19 mouse cellular contexts compared by ENCODE assay signal in the genomic region with DNA sequence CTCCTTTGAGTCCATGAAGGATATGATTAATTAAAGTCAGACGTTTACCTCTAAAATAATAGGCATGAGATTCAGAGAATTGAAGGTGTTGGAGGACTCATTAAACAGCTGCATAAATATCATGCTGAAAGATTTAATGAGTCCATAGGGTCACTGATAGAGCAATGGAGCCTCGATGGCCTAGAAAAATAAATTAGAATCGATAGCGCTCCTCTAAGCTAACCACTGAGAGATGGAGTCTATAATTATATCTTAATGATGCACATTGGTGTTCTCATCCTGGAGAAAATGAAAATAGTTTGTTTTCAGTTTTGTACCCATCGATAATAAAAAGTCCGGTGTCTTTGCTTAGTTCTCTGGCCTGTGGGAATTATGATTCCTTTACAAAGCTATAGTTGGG.
DNase-seq lines count a peak whose midpoint lies in the region; ATAC-seq lines count a peak whose summit lies in the region.
"Had no signal": no experiment of that assay in that cellular context is flagged by ENCODE, and none has a peak within 500 bp of the region (broad histone marks: within the 10 kb centered on the region; RNA-seq: fewer than 3 reads in every experiment).

No protein-coding gene starts in this region.

- DNase-seq in midbrain, embryonic 10.5 days (ENCODE audit: low spot score) = no peak
- no peak for DNase-seq in midbrain, embryonic 11.5 days (ENCODE audit: low spot score, missing footprints)
- DNase-seq: adrenal gland, postnatal 10 days; adrenal gland, postnatal 25 days; cerebellum, adult 11 months; cerebellum, adult 18-20 months; cerebellum, adult 8-10 months; cerebellum, adult 9-11 months; cerebellum, postnatal 14 days; cerebellum, postnatal 36 days had no signal

- no peaks in the 10 kb centered on the region for H3K9me3 ChIP-seq in hindbrain, embryonic 16.5 days (ENCODE audit: control insufficient read depth, low read length)
- no peaks in the 10 kb centered on the region for H3K9me3 ChIP-seq in hindbrain, embryonic 13.5 days
- no peaks in the 10 kb centered on the region for H3K9me3 ChIP-seq in midbrain, embryonic 10.5 days (replicated peaks)
- H3K9me3 ChIP-seq in midbrain, embryonic 11.5 days (ENCODE audit: control insufficient read depth, low read length) = no peaks in the 10 kb centered on the region
- H3K9me3 ChIP-seq: embryonic facial prominence, embryonic 13.5 days; embryonic facial prominence, embryonic 15.5 days; forebrain, embryonic 10.5 days; forebrain, embryonic 12.5 days had no signal

- H3K27me3 ChIP-seq in hindbrain, embryonic 16.5 days (replicated peaks; ENCODE audit: control insufficient read depth, insufficient read depth, low read length) = no peaks in the 10 kb centered on the region; the same call in 1 of the 2 replicates
- no peaks in the 10 kb centered on the region for H3K27me3 ChIP-seq in hindbrain, embryonic 13.5 days
- no peaks in the 10 kb centered on the region; the same call in 1 of the 2 replicates for H3K27me3 ChIP-seq in midbrain, embryonic 10.5 days (ENCODE audit: low read depth, poor library complexity, severe bottlenecking)
- H3K27me3 ChIP-seq in midbrain, embryonic 11.5 days (ENCODE audit: control insufficient read depth, insufficient read depth, low read length) = no peaks in the 10 kb centered on the region
- H3K27me3 ChIP-seq: embryonic facial prominence, embryonic 13.5 days; embryonic facial prominence, embryonic 15.5 days; forebrain, embryonic 12.5 days had no signal

- 0 out of 2 replicates have a peak, but pooled peaks have one; percentile 40 for ATAC-seq in hindbrain, embryonic 16.5 days
- no peak for ATAC-seq in hindbrain, embryonic 13.5 days (ENCODE audit: low FRiP score)
- ATAC-seq in midbrain, embryonic 11.5 days (ENCODE audit: low FRiP score) = no peak
- ATAC-seq: forebrain, embryonic 14.5 days; forebrain, embryonic 16.5 days had no signal

- no peaks in the 10 kb centered on the region for H3K36me3 ChIP-seq in hindbrain, embryonic 16.5 days (ENCODE audit: control insufficient read depth, insufficient read depth, low read length)
- H3K36me3 ChIP-seq in hindbrain, embryonic 13.5 days = no peaks in the 10 kb centered on the region
- H3K36me3 ChIP-seq in midbrain, embryonic 10.5 days = no peaks in the 10 kb centered on the region
- H3K36me3 ChIP-seq in midbrain, embryonic 11.5 days (ENCODE audit: control insufficient read depth, insufficient read depth, low read length) = no peaks in the 10 kb centered on the region
- H3K36me3 ChIP-seq: embryonic facial prominence, embryonic 13.5 days; embryonic facial prominence, embryonic 15.5 days; forebrain, embryonic 10.5 days; forebrain, embryonic 12.5 days had no signal

- WGBS in hindbrain, embryonic 16.5 days = 46% methylated on average over 6 of the region's 6 CpGs
- 39% methylated on average over 6 of the region's 6 CpGs for WGBS in hindbrain, embryonic 13.5 days
- WGBS in midbrain, embryonic 10.5 days = 68% methylated on average over 6 of the region's 6 CpGs
- 72% methylated on average over 6 of the region's 6 CpGs for WGBS in midbrain, embryonic 11.5 days

- H3K4me3 ChIP-seq in hindbrain, embryonic 16.5 days (ENCODE audit: low read length) = no peak overlapping the region
- H3K4me3 ChIP-seq in hindbrain, embryonic 13.5 days = no peak overlapping the region
- no peak overlapping the region for H3K4me3 ChIP-seq in midbrain, embryonic 10.5 days
- H3K4me3 ChIP-seq in midbrain, embryonic 11.5 days (ENCODE audit: low read depth, low read length) = no peak overlapping the region
- H3K4me3 ChIP-seq: embryonic facial prominence, embryonic 13.5 days; embryonic facial prominence, embryonic 15.5 days; erythroblast, embryonic 14.5 days; forebrain, embryonic 10.5 days; forebrain, embryonic 12.5 days had no signal

- H3K27ac ChIP-seq in hindbrain, embryonic 16.5 days (ENCODE audit: low read depth, low read length) = no peak overlapping the region
- H3K27ac ChIP-seq in hindbrain, embryonic 13.5 days = no peak overlapping the region
- peak overlapping the region; percentile 14; the same call in 1 of the 2 replicates for H3K27ac ChIP-seq in midbrain, embryonic 10.5 days (replicated peaks)
- no peak overlapping the region for H3K27ac ChIP-seq in midbrain, embryonic 11.5 days (ENCODE audit: low read depth, low read length)
- H3K27ac ChIP-seq: embryonic facial prominence, embryonic 13.5 days; embryonic facial prominence, embryonic 15.5 days; forebrain, embryonic 10.5 days; forebrain, embryonic 12.5 days had no signal

- H3K4me2 ChIP-seq in hindbrain, embryonic 16.5 days (ENCODE audit: low read length) = no peak overlapping the region
- no peak overlapping the region for H3K4me2 ChIP-seq in hindbrain, embryonic 13.5 days
- H3K4me2 ChIP-seq in midbrain, embryonic 11.5 days = no peak overlapping the region
- H3K4me2 ChIP-seq: embryonic facial prominence, embryonic 13.5 days; embryonic facial prominence, embryonic 15.5 days; forebrain, embryonic 12.5 days had no signal

- H3K9ac ChIP-seq in hindbrain, embryonic 16.5 days (ENCODE audit: low read depth, low read length) = no peak overlapping the region
- no peak overlapping the region for H3K9ac ChIP-seq in hindbrain, embryonic 13.5 days
- H3K9ac ChIP-seq in midbrain, embryonic 11.5 days (ENCODE audit: low read length) = no peak overlapping the region
- H3K9ac ChIP-seq: embryonic facial prominence, embryonic 13.5 days; embryonic facial prominence, embryonic 15.5 days; forebrain, embryonic 12.5 days had no signal

- no peaks in the 10 kb centered on the region for H3K4me1 ChIP-seq in hindbrain, embryonic 16.5 days (ENCODE audit: control insufficient read depth, insufficient read depth, low read depth, low read length)
- H3K4me1 ChIP-seq in hindbrain, embryonic 13.5 days (replicated peaks) = no peaks in the 10 kb centered on the region
- peaks cover 23% of the 10 kb centered on the region for H3K4me1 ChIP-seq in midbrain, embryonic 10.5 days
- H3K4me1 ChIP-seq in midbrain, embryonic 11.5 days (ENCODE audit: control insufficient read depth, insufficient read depth, low read length) = no peaks in the 10 kb centered on the region
- H3K4me1 ChIP-seq: embryonic facial prominence, embryonic 15.5 days had no signal
